Mouse (Mus musculus) brain, embryonic 14.5 days (tissue): ENCODE results near the gene Alg14.

Source experiments
- CTCF ChIP-seq: fragments of 200-500 bp; IDR thresholded peaks from 2 replicates; pipeline ENCODE4 v1.5.1; 2012; ENCODE audit warnings: inconsistent platforms, mild to moderate bottlenecking, moderate library complexity, borderline replicate concordance; ENCODE audit not compliant: insufficient read depth, insufficient read length; ENCODE audit errors: extremely low read depth
- POLR2A ChIP-seq: fragments of 200-500 bp; IDR thresholded peaks from 2 replicates; pipeline ENCODE4 v1.6.1; 2012; ENCODE audit warnings: mild to moderate bottlenecking, inconsistent platforms, borderline replicate concordance; ENCODE audit not compliant: poor library complexity, insufficient read depth, insufficient read length, severe bottlenecking; ENCODE audit errors: extremely low read depth

GRCm38 (mm10) chr3:121274010-121274409 lies 17.6 kb upstream of the Alg14 start:
- TF ChIP-seq POLR2A (no peak), CTCF (no peak)
